Mouse (Mus musculus): ENCODE data around the gene G6pc3. TPM values are rescaled to one million over a fixed set of nuclear protein-coding genes. Genes with fewer than 3 reads are reported as not detected.
A peak's percentile ranks its signal among the peaks of the same experiment; 100 is the strongest.

Gene G6pc3
- total RNA-seq, 2 experiments from 2014 or later, result 58.2 to 59.7 TPM

GRCm38 (mm10) chr11:102196018-102196797 is 6.8 kb downstream of the G6pc3 start:
- TF ChIP-seq CTCF (conservative IDR thresholded peaks at IDR 0.05), result no peak
- Histone ChIP-seq H3K27ac (peak overlapping the region; percentile 69), H3K4me3 (no peak overlapping the region)
- DNase-seq (ENCODE audit: low spot score in 2 of 2), result peak; percentile 51 to 71

GRCm38 (mm10) chr11:102198245-102198644 is 8.8 kb downstream of the G6pc3 start:
- H3K4me3 ChIP-seq, result no peak overlapping the region
- no peak for DNase-seq (ENCODE audit: low spot score in 2 of 2)
- TF ChIP-seq CTCF (conservative IDR thresholded peaks at IDR 0.05), result peak; percentile 25; the same call in 1 of the 2 replicates
- H3K27ac ChIP-seq, result peak overlapping the region; percentile 48; the same call in 1 of the 2 replicates

GRCm38 (mm10) chr11:102199856-102200255 is 10.4 kb downstream of the G6pc3 start:
- TF ChIP-seq CTCF (conservative IDR thresholded peaks at IDR 0.05), result no peak
- Histone ChIP-seq H3K27ac (no peak overlapping the region), H3K4me3 (no peak overlapping the region)
- no peak for DNase-seq (ENCODE audit: low spot score in 2 of 2)

GRCm38 (mm10) chr11:102201408-102201821 is 12.0 kb downstream of the G6pc3 start:
- peak; percentile 59 for TF ChIP-seq CTCF (conservative IDR thresholded peaks at IDR 0.05)
- DNase-seq (ENCODE audit: low spot score in 2 of 2), result peak in 1 of 2 experiments; percentile 67
- H3K27ac ChIP-seq, result no peak overlapping the region
- no peak overlapping the region for H3K4me3 ChIP-seq

DNA sequence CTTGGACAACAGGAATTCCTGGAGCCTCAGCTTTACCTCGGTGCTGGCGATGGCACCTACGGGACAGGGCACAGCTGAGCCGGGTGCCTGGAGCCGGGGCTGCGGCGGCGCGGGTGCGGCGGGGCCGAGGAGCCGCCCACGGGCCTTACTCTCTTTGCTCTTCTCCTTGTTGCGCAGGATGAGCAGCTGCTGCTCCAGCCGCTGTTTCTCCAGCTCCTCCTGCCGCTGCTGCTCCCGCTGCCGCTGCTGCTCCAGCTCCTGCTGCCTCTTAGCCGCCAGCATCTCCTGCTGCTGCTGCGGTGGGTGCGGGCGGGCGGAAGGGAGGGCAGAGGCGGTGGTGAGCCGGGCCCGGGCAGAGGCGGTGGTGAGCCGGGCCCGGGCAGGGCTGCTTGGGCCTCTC is 17.1 kb downstream of the G6pc3 start:
- TF ChIP-seq CTCF (conservative IDR thresholded peaks at IDR 0.05), result no peak
- no peak for DNase-seq (ENCODE audit: low spot score in 2 of 2)
- no peak overlapping the region for H3K4me3 ChIP-seq
- H3K27ac ChIP-seq, result no peak overlapping the region; the same call in 1 of the 2 replicates

DNA sequence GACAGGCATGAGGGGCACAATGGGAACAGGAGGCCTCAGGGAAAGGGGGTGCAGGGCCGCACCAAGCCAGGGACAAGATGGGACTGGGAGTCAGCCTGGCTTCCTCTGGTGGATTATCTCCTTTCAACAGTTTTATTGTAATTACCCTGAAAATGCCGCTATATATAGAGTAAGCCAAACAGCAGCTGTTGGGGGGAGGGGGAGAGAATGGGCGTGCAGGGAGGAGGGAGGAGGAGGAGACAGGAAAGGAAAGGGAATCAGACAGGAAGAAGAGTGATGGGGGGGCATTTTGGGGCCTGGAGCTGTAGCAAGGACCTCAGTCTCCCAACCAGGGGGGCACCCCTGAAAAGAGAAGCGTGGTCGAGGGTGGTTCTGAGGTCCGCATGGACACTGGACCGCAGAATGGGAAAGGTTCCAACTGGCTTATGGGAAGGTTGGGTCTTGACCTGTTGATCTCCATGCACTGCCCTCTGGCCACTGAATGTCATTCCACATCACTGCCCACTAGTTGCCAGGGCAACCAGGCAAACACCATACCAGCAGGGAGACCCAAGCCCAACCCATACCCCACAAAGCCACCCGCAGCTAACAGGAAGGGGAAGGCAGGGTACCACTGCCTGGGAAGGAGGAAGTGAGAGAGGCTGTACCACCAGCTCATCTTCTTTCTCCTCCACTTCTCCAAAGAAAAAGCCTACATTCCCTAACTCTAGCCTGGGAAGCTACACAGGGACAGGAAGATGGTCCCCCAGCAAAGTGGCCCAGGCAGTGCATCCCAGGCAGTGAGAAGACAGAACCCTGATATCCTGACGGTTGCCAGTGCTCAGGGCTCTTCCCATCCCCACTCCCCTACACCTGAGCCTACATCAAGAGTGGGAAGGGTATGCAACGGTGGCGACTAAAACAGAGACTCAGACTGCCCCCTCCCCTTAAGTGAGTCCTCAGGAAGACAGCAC is 18.7 kb downstream of the G6pc3 start:
- no peak for TF ChIP-seq CTCF (conservative IDR thresholded peaks at IDR 0.05)
- Histone ChIP-seq H3K4me3 (no peak overlapping the region; the same call in 1 of the 2 replicates), H3K27ac (peak overlapping the region; percentile 70)
- peak; percentile 74 to 78 for DNase-seq (ENCODE audit: low spot score in 2 of 2)

DNA sequence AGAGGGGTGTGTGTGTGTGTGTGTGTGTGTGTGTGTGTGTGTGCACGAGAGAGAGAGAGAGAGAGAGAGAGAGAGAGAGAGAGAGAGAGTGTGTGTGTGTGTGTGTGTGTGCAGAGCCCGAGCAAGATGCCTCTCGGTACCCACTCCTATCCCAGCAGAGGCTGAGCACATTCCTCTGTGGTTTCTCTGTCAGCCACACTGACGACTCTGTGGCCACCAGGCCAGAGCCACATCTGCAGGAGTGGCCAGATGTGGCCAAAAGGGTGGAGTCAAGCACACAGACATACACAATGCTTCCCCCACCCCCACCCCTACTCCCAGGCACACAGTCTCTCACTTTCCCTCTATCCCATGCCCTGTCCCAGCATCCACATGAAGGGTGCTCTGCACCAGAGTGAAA is 19.4 kb downstream of the G6pc3 start:
- peak overlapping the region; percentile 53; the same call in 1 of the 2 replicates for H3K27ac ChIP-seq
- TF ChIP-seq CTCF (conservative IDR thresholded peaks at IDR 0.05), result no peak
- no peak overlapping the region for H3K4me3 ChIP-seq
- DNase-seq (ENCODE audit: low spot score in 2 of 2), result no peak

DNA sequence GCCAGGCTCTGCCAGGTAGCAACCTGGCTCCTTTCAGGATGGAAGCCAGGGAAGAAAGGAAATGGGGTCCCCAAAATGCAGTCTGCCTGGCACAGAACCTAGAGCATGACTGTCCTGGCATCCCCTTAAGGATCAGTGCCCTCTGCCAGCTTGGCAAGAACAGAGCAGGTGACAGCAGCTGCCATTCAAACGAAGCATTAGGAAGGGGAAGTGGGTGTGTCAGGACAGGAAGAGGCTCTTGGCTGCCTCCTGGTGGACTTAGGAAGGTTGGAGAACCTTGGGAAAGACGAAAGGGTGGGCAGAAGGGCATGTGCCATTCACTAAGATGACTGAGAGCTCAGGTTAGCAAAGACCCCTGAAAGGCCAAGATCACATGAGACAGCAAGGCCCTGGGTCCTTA is 20.3 kb downstream of the G6pc3 start:
- peak overlapping the region; percentile 53; the same call in 1 of the 2 replicates for H3K27ac ChIP-seq
- H3K4me3 ChIP-seq, result no peak overlapping the region
- no peak for DNase-seq (ENCODE audit: low spot score in 2 of 2)
- TF ChIP-seq CTCF (conservative IDR thresholded peaks at IDR 0.05), result peak; percentile 78

DNA sequence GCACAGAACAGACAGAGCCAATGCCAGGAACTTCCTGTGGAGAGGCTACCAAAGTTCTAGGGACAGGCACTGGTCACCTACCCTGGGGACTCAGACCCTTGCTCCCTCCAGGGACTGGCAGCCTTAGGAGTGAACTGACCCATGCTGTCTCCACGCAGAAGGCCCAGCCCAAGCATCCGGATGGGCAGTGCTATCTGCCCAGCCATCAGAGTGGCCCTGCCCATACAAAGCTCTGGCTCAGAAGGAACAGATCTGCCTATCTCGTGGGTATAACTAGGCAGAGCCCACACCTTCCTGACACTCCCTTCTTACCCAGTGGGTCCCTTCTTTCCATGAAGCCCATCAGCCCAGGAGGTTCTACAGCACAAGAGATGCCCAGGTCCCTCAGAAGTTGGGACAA is 20.8 kb downstream of the G6pc3 start:
- DNase-seq (ENCODE audit: low spot score in 2 of 2), result no peak

GRCm38 (mm10) chr11:102211011-102211410 is 21.6 kb downstream of the G6pc3 start:
- no peak for TF ChIP-seq CTCF (conservative IDR thresholded peaks at IDR 0.05)
- H3K4me3 ChIP-seq, result no peak overlapping the region
- peak overlapping the region; percentile 18; the same call in 1 of the 2 replicates for H3K27ac ChIP-seq
- DNase-seq (ENCODE audit: low spot score in 2 of 2), result no peak

More for the DNA sequence above, 20.8 kb downstream of the G6pc3 start:
- H3K27ac ChIP-seq, result peak overlapping the region; percentile 53; the same call in 1 of the 2 replicates
- H3K4me3 ChIP-seq, result no peak overlapping the region
- no peak for TF ChIP-seq CTCF (conservative IDR thresholded peaks at IDR 0.05)

DNA sequence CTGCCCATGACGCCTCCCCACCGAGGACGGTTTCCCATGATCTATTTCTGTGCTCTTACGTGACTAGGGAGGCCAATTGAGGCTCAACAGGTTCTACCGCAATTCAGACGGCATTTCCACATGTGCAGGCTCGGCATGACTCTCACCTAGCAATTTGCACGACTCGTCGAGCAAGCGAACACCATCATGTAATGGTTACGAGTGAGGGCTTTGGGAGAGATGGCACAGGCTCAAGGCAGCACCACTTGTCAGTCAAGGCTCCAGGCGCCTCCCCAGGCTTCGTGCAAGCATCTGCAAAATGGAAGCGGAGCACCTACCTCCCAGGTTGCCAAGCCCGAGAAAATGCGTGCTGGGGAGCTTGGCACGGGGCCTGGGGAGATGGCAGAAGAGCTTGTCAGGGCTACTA is 22.5 kb downstream of the G6pc3 start:
- no peak for DNase-seq (ENCODE audit: low spot score in 2 of 2)
- H3K27ac ChIP-seq, result 0 out of 2 replicates have a peak overlapping the region, but pooled peaks have one; percentile 18
- no peak overlapping the region for H3K4me3 ChIP-seq
- TF ChIP-seq CTCF (conservative IDR thresholded peaks at IDR 0.05), result no peak

DNA sequence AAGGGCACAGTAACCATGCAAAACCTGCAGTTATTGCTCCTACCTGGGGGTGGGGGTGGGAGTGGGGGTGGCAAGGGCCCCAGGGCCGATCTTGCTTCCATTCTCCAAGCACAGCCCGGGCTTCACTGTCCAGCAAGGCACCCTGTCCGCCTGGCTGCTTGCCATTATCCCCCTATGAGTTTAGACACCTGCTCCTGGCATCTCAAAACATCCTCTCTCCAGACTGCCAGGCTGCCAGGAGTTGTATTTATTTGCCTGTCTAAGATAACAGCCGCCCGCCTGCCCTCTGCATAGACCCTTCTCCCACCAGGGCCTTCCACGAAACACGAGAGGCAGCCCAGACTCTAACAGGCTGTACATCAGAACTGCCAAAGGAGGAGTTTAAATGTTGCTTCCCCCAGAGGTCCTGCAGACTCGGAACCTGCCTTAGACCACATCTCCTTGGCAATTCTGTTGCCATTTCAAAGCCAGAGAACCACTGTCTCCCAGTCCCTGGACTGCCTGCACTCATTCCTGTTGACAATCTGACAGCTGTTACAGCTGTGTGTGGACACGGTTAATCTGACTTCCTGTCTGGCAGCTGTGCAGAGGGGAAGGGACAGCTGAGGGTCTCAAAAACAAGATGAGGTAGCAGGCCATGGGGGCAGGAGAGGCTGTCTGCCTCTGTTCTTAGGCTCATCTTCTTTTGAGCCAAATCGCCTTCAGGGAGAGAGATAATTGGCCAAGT is 25.2 kb downstream of the G6pc3 start:
- no peak overlapping the region for H3K4me3 ChIP-seq
- no peak for TF ChIP-seq CTCF (conservative IDR thresholded peaks at IDR 0.05)
- peak overlapping the region; percentile 60; the same call in 1 of the 2 replicates for H3K27ac ChIP-seq
- DNase-seq (ENCODE audit: low spot score in 2 of 2), result no peak

Data from layer of hippocampus, adult 2 months (tissue).